In genomic region chr11:69108223-69108622, GRCm38 (mm10) we compare ENCODE assay signal across 23 mouse cellular contexts. TPM values are rescaled to one million over a fixed set of nuclear protein-coding genes. Genes with fewer than 3 reads are reported as not detected.
"Had no signal": no experiment of that assay in that cellular context is flagged by ENCODE, and none has a peak within 500 bp of the region (broad histone marks: within the 10 kb centered on the region; RNA-seq: fewer than 3 reads in every experiment).

No protein-coding gene starts in this region.

- H3K4me3 ChIP-seq: layer of hippocampus, adult 2 months; limb, embryonic 13.5 days; liver, embryonic 12.5 days; liver, embryonic 15.5 days; lung, embryonic 15.5 days; midbrain, embryonic 13.5 days; myocyte; neural tube, embryonic 13.5 days had no signal

- H3K27ac ChIP-seq: kidney, postnatal 0 days; layer of hippocampus, adult 2 months; limb, embryonic 13.5 days; liver, embryonic 12.5 days; liver, embryonic 15.5 days; lung, embryonic 15.5 days; midbrain, embryonic 10.5 days; midbrain, embryonic 13.5 days; neural tube, embryonic 13.5 days; stomach, postnatal 0 days had no signal

- DNase-seq: kidney, adult 2 months; left cerebral cortex, postnatal 4 days; liver; lung, adult 18-20 months; lung, postnatal 10 days; lung, postnatal 36 days; retina, postnatal 1 day; right cerebral cortex, postnatal 25 days; spleen, adult 18-20 months; thymus, postnatal 14 days had no signal

RNA-seq across cellular contexts. Expression of gene Hes7, which starts 12.0 kb away (rescaled TPM):
- total RNA-seq: monocyte, adult 5-6 weeks had no signal

RNA-seq across cellular contexts. Expression of gene 9130213A22Rik, which starts 14.2 kb away (rescaled TPM):
- total RNA-seq: monocyte, adult 5-6 weeks had no signal
- polyA plus RNA-seq: midbrain, embryonic 13.5 days had no signal

RNA-seq across cellular contexts. Expression of gene Aloxe3, which starts 17.5 kb away (rescaled TPM):
- total RNA-seq: neutrophil, adult 5-6 weeks had no signal
- polyA plus RNA-seq: liver, embryonic 12.5 days; liver, embryonic 15.5 days had no signal
